8 mouse cellular contexts compared by ENCODE assay signal in the genomic region with DNA sequence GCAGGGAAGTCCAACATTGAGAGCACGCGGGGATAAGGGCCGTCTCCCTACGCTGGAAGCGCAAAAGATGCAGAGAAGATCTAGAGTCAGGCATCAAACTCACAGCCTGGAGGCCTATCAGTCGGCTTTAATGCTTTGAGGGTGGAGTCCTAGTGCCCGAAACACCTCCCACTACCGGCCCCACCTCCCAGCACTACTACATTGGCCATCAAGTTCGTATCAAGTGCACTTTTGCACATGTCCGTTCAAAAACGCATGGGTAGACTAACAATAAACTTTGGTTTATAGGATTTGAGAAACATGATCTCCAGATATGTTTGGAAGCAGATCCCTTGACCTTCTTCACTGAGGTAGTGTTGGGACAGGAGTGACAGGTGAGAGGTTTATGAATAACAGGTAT. TPM values are rescaled to one million over a fixed set of nuclear protein-coding genes. Genes with fewer than 3 reads are reported as not detected.
A peak's percentile ranks its signal among the peaks of the same experiment; 100 is the strongest.
DNase-seq lines count a peak whose midpoint lies in the region; ATAC-seq and TF ChIP-seq lines count a peak whose summit lies in the region.

No protein-coding gene starts in this region.

- no peaks in the 10 kb centered on the region for H3K27me3 ChIP-seq in embryonic facial prominence, embryonic 14.5 days (replicated peaks; ENCODE audit: control insufficient read depth, insufficient read depth, low read length)
- no peaks in the 10 kb centered on the region for H3K27me3 ChIP-seq in hindbrain, embryonic 10.5 days (ENCODE audit: insufficient read depth, poor library complexity, severe bottlenecking)
- no peaks in the 10 kb centered on the region for H3K27me3 ChIP-seq in limb, embryonic 14.5 days (ENCODE audit: control insufficient read depth, insufficient read depth, low read length)
- no peaks in the 10 kb centered on the region for H3K27me3 ChIP-seq in midbrain, embryonic 15.5 days (replicated peaks)
- no peaks in the 10 kb centered on the region for H3K27me3 ChIP-seq in stomach, embryonic 15.5 days (replicated peaks)

- H3K4me3 ChIP-seq in embryonic facial prominence, embryonic 14.5 days (ENCODE audit: low read depth, low read length): peak overlapping the region; percentile 98
- peak overlapping the region; percentile 100 for H3K4me3 ChIP-seq in hindbrain, embryonic 10.5 days
- peak overlapping the region; percentile 100 for H3K4me3 ChIP-seq in limb, embryonic 14.5 days (replicated peaks; ENCODE audit: low read length)
- H3K4me3 ChIP-seq in midbrain, embryonic 15.5 days: peak overlapping the region; percentile 99
- H3K4me3 ChIP-seq in stomach, embryonic 15.5 days (replicated peaks): peak overlapping the region; percentile 100

- intact Hi-C loops in left cerebral cortex, postnatal 14 days (cut with DNase I): no loop called here

- H3K27ac ChIP-seq in embryonic facial prominence, embryonic 14.5 days (replicated peaks; ENCODE audit: low read depth, low read length): peak overlapping the region; percentile 94
- peak overlapping the region; percentile 100 for H3K27ac ChIP-seq in hindbrain, embryonic 10.5 days
- H3K27ac ChIP-seq in limb, embryonic 14.5 days (replicated peaks; ENCODE audit: low read depth, low read length): peak overlapping the region; percentile 92
- peak overlapping the region; percentile 96 for H3K27ac ChIP-seq in midbrain, embryonic 15.5 days
- peak overlapping the region; percentile 91 for H3K27ac ChIP-seq in stomach, embryonic 15.5 days

- DNase-seq in CD4-positive helper T cell, adult 2 months (ENCODE audit: low read depth, low spot score): peak; percentile 83
- DNase-seq in R1 (ENCODE audit: low read depth, low spot score): peak; percentile 90
- peak; percentile 82 for DNase-seq in embryonic facial prominence, embryonic 14.5 days (ENCODE audit: low spot score)
- DNase-seq in hindbrain, embryonic 10.5 days (ENCODE audit: low spot score): peak; percentile 54
- DNase-seq in limb, embryonic 14.5 days (ENCODE audit: low spot score): peak; percentile 74
- DNase-seq in left cerebral cortex, postnatal 14 days (ENCODE audit: low spot score in 2 of 2): no peak

- peak overlapping the region; percentile 99; the same call in 1 of the 2 replicates for H3K9ac ChIP-seq in embryonic facial prominence, embryonic 14.5 days (ENCODE audit: low read depth, low read length)
- H3K9ac ChIP-seq in limb, embryonic 14.5 days (ENCODE audit: low read depth, low read length, severe bottlenecking): peak overlapping the region; percentile 100
- H3K9ac ChIP-seq in midbrain, embryonic 15.5 days: peak overlapping the region; percentile 84
- no peak overlapping the region for H3K9ac ChIP-seq in stomach, embryonic 15.5 days

- no peak for TF ChIP-seq POLR2A in limb, embryonic 14.5 days (IDR thresholded peaks at IDR 0.05; ENCODE audit: borderline replicate concordance, extremely low read depth, insufficient read depth, insufficient read length)

- H3K36me3 ChIP-seq in embryonic facial prominence, embryonic 14.5 days (ENCODE audit: control insufficient read depth, insufficient read depth, low read length): no peaks in the 10 kb centered on the region
- H3K36me3 ChIP-seq in hindbrain, embryonic 10.5 days: no peaks in the 10 kb centered on the region
- H3K36me3 ChIP-seq in limb, embryonic 14.5 days (ENCODE audit: control insufficient read depth, insufficient read depth, low read length): no peaks in the 10 kb centered on the region; the same call in 1 of the 2 replicates
- no peaks in the 10 kb centered on the region for H3K36me3 ChIP-seq in midbrain, embryonic 15.5 days (replicated peaks)
- H3K36me3 ChIP-seq in stomach, embryonic 15.5 days: no peaks in the 10 kb centered on the region

- WGBS in embryonic facial prominence, embryonic 14.5 days: 4% methylated on average over 11 of the region's 11 CpGs
- 6% methylated on average over 11 of the region's 11 CpGs for WGBS in hindbrain, embryonic 10.5 days
- 6% methylated on average over 11 of the region's 11 CpGs for WGBS in limb, embryonic 14.5 days
- WGBS in midbrain, embryonic 15.5 days: 3% methylated on average over 11 of the region's 11 CpGs
- 2% methylated on average over 11 of the region's 11 CpGs for WGBS in stomach, embryonic 15.5 days

- no peaks in the 10 kb centered on the region for H3K9me3 ChIP-seq in embryonic facial prominence, embryonic 14.5 days (ENCODE audit: control insufficient read depth, low read length)
- no peaks in the 10 kb centered on the region for H3K9me3 ChIP-seq in hindbrain, embryonic 10.5 days
- H3K9me3 ChIP-seq in limb, embryonic 14.5 days (ENCODE audit: control insufficient read depth, low read length): no peaks in the 10 kb centered on the region
- no peaks in the 10 kb centered on the region for H3K9me3 ChIP-seq in midbrain, embryonic 15.5 days
- no peaks in the 10 kb centered on the region for H3K9me3 ChIP-seq in stomach, embryonic 15.5 days

- no peak; the same call in 1 of the 2 replicates for ATAC-seq in embryonic facial prominence, embryonic 14.5 days (ENCODE audit: low read depth)
- 0 out of 2 replicates have a peak, but pooled peaks have one; percentile 18 for ATAC-seq in limb, embryonic 14.5 days (ENCODE audit: low FRiP score, low read depth)
- no peak for ATAC-seq in midbrain, embryonic 15.5 days (replicated peaks)
- ATAC-seq in stomach, embryonic 15.5 days (ENCODE audit: insufficient read depth, low FRiP score, low read depth): 0 out of 2 replicates have a peak, but pooled peaks have one; percentile 36

- peaks cover 25% of the 10 kb centered on the region for H3K4me1 ChIP-seq in embryonic facial prominence, embryonic 14.5 days (ENCODE audit: control insufficient read depth, insufficient read depth, low read length)
- peaks cover 41% of the 10 kb centered on the region for H3K4me1 ChIP-seq in hindbrain, embryonic 10.5 days (replicated peaks)
- peaks cover 29% of the 10 kb centered on the region for H3K4me1 ChIP-seq in limb, embryonic 14.5 days (ENCODE audit: control insufficient read depth, insufficient read depth, low read length)
- H3K4me1 ChIP-seq in midbrain, embryonic 15.5 days: peaks cover 38% of the 10 kb centered on the region
- peaks cover 17% of the 10 kb centered on the region for H3K4me1 ChIP-seq in stomach, embryonic 15.5 days

- peak overlapping the region; percentile 61 for H3K4me2 ChIP-seq in embryonic facial prominence, embryonic 14.5 days (ENCODE audit: low read depth, low read length)
- H3K4me2 ChIP-seq in limb, embryonic 14.5 days (replicated peaks; ENCODE audit: low read depth, low read length, severe bottlenecking): peak overlapping the region; percentile 76
- H3K4me2 ChIP-seq in midbrain, embryonic 15.5 days: peak overlapping the region; percentile 61
- H3K4me2 ChIP-seq in stomach, embryonic 15.5 days: peak overlapping the region; percentile 79

RNA-seq across cellular contexts. Expression of a gene that starts 1.0 kb away (rescaled TPM):
- polyA plus RNA-seq in embryonic facial prominence, embryonic 14.5 days (2014; fragmentation: Nextera tagmentation; extraction: Ambion mirVana): 126 and 157 TPM in 2 replicates
- 197 and 217 TPM in 2 replicates for polyA plus RNA-seq in hindbrain, embryonic 10.5 days (2016; fragmentation: Nextera tagmentation; extraction: Ambion mirVana)
- polyA plus RNA-seq in limb, embryonic 14.5 days (2012; rRNA removed): 96.8 and 135 TPM in 2 replicates
- 163 and 179 TPM in 2 replicates for polyA plus RNA-seq in limb, embryonic 14.5 days (2014; fragmentation: Nextera tagmentation; extraction: Ambion mirVana)
- 226 and 237 TPM in 2 replicates for polyA plus RNA-seq in midbrain, embryonic 15.5 days (2015; fragmentation: Nextera tagmentation; extraction: Ambion mirVana)
- 143 and 149 TPM in 2 replicates for polyA plus RNA-seq in stomach, embryonic 15.5 days (2015; fragmentation: Nextera tagmentation; extraction: Ambion mirVana)
- 10 to 100 TPM; 87.8 to 95.1 TPM for total RNA-seq in left cerebral cortex, postnatal 14 days (2021)

RNA-seq across cellular contexts. Expression of a gene that starts 25.3 kb away (rescaled TPM):
- polyA plus RNA-seq in embryonic facial prominence, embryonic 14.5 days (2014; fragmentation: Nextera tagmentation; extraction: Ambion mirVana): 24.2 and 27.3 TPM in 2 replicates
- 24.6 and 29.0 TPM in 2 replicates for polyA plus RNA-seq in hindbrain, embryonic 10.5 days (2016; fragmentation: Nextera tagmentation; extraction: Ambion mirVana)
- polyA plus RNA-seq in limb, embryonic 14.5 days (2012; rRNA removed): 39.6 and 47.0 TPM in 2 replicates
- polyA plus RNA-seq in limb, embryonic 14.5 days (2014; fragmentation: Nextera tagmentation; extraction: Ambion mirVana): 28.2 and 30.2 TPM in 2 replicates
- 42.8 and 43.2 TPM in 2 replicates for polyA plus RNA-seq in midbrain, embryonic 15.5 days (2015; fragmentation: Nextera tagmentation; extraction: Ambion mirVana)
- 20.3 and 21.0 TPM in 2 replicates for polyA plus RNA-seq in stomach, embryonic 15.5 days (2015; fragmentation: Nextera tagmentation; extraction: Ambion mirVana)
- total RNA-seq in left cerebral cortex, postnatal 14 days (2021): 10 to 100 TPM; 90.0 to 93.6 TPM

Comparison
In these comparisons a context has a peak if more than half of its experiments do, and no peak if none do; other contexts are left out.
1. DNase-seq: peak in CD4-positive helper T cell, adult 2 months (single experiment), R1 (single experiment), embryonic facial prominence, embryonic 14.5 days (single experiment), hindbrain, embryonic 10.5 days (single experiment) and limb, embryonic 14.5 days (single experiment); none in left cerebral cortex, postnatal 14 days (0 of 2).
2. ATAC-seq: peak in limb, embryonic 14.5 days (single experiment) and stomach, embryonic 15.5 days (single experiment); none in embryonic facial prominence, embryonic 14.5 days (single experiment) and midbrain, embryonic 15.5 days (single experiment).
3. Peak in every context shown above with its lines, with median percentiles within 50 percentile points of each other: H3K27ac ChIP-seq, H3K4me2 ChIP-seq and H3K4me3 ChIP-seq.